7 mouse cellular contexts compared by ENCODE assay signal in genomic region chr15:83149196-83150072, GRCm38 (mm10). TPM values are rescaled to one million over a fixed set of nuclear protein-coding genes. Genes with fewer than 3 reads are reported as not detected.
DNase-seq lines count a peak whose midpoint lies in the region; ATAC-seq lines count a peak whose summit lies in the region.

Gene Poldip3 (minus strand): TSS chr15:83149384.

- H3K36me3 ChIP-seq in embryonic facial prominence, embryonic 11.5 days (replicated peaks; ENCODE audit: control insufficient read depth, insufficient read depth, low read depth, low read length) = no peaks in the 10 kb centered on the region; the same call in 1 of the 2 replicates
- peaks cover 5% of the 10 kb centered on the region; the same call in 1 of the 2 replicates for H3K36me3 ChIP-seq in limb, embryonic 11.5 days (ENCODE audit: control insufficient read depth, insufficient read depth, low read length)
- peaks cover 14% of the 10 kb centered on the region for H3K36me3 ChIP-seq in midbrain, embryonic 14.5 days (ENCODE audit: control insufficient read depth, insufficient read depth, low read length)

- WGBS in embryonic facial prominence, embryonic 11.5 days = under 1% methylated on average over 56 of the region's 56 CpGs
- WGBS in limb, embryonic 11.5 days = under 1% methylated on average over 56 of the region's 56 CpGs
- under 1% methylated on average over 56 of the region's 56 CpGs for WGBS in midbrain, embryonic 14.5 days

- ATAC-seq in embryonic facial prominence, embryonic 11.5 days (replicated peaks; ENCODE audit: insufficient number of reproducible peaks, low FRiP score, low TSS enrichment, low read depth) = peak; percentile 92
- peak; percentile 92 for ATAC-seq in limb, embryonic 11.5 days (ENCODE audit: insufficient number of reproducible peaks, low FRiP score, low TSS enrichment, low read depth)
- ATAC-seq in midbrain, embryonic 14.5 days (ENCODE audit: low FRiP score, low TSS enrichment) = peak; percentile 92

- peak within 1 kb of the TSS; percentile 76 for H3K4me2 ChIP-seq in embryonic facial prominence, embryonic 11.5 days (ENCODE audit: low read depth, low read length)
- peak within 1 kb of the TSS; percentile 79 for H3K4me2 ChIP-seq in limb, embryonic 11.5 days (ENCODE audit: low read depth, severe bottlenecking)
- H3K4me2 ChIP-seq in midbrain, embryonic 14.5 days (ENCODE audit: low read length) = peak within 1 kb of the TSS; percentile 88

- H3K9ac ChIP-seq in embryonic facial prominence, embryonic 11.5 days (replicated peaks; ENCODE audit: low read length) = peak within 1 kb of the TSS; percentile 96
- peak within 1 kb of the TSS; percentile 97 for H3K9ac ChIP-seq in limb, embryonic 11.5 days (ENCODE audit: low read length)
- H3K9ac ChIP-seq in midbrain, embryonic 14.5 days (replicated peaks; ENCODE audit: low read length) = peak within 1 kb of the TSS; percentile 87

- H3K27ac ChIP-seq in embryonic facial prominence, embryonic 11.5 days (replicated peaks; ENCODE audit: low read depth, low read length) = peak within 1 kb of the TSS; percentile 96
- H3K27ac ChIP-seq in limb, embryonic 11.5 days (replicated peaks; ENCODE audit: low read depth, low read length) = peak within 1 kb of the TSS; percentile 94
- peak within 1 kb of the TSS; percentile 99 for H3K27ac ChIP-seq in midbrain, embryonic 14.5 days (replicated peaks; ENCODE audit: low read depth, low read length)

- no peaks in the 10 kb centered on the region for H3K27me3 ChIP-seq in embryonic facial prominence, embryonic 11.5 days (ENCODE audit: control insufficient read depth, insufficient read depth, low read length)
- no peaks in the 10 kb centered on the region for H3K27me3 ChIP-seq in limb, embryonic 11.5 days (ENCODE audit: control insufficient read depth, insufficient read depth, low read length)
- no peaks in the 10 kb centered on the region for H3K27me3 ChIP-seq in midbrain, embryonic 14.5 days (ENCODE audit: control insufficient read depth, insufficient read depth, low read length)

- no peaks in the 10 kb centered on the region for H3K9me3 ChIP-seq in embryonic facial prominence, embryonic 11.5 days (replicated peaks; ENCODE audit: control insufficient read depth, low read length)
- H3K9me3 ChIP-seq in limb, embryonic 11.5 days (ENCODE audit: control insufficient read depth, low read length) = no peaks in the 10 kb centered on the region
- no peaks in the 10 kb centered on the region for H3K9me3 ChIP-seq in midbrain, embryonic 14.5 days (ENCODE audit: control insufficient read depth, low read length)

- no peaks in the 10 kb centered on the region; the same call in 1 of the 2 replicates for H3K4me1 ChIP-seq in embryonic facial prominence, embryonic 11.5 days (ENCODE audit: control insufficient read depth, insufficient read depth, low read length)
- peaks cover 5% of the 10 kb centered on the region for H3K4me1 ChIP-seq in limb, embryonic 11.5 days (ENCODE audit: control insufficient read depth, insufficient read depth, low read length)
- H3K4me1 ChIP-seq in midbrain, embryonic 14.5 days (ENCODE audit: control insufficient read depth, insufficient read depth, low read length) = peaks cover 9% of the 10 kb centered on the region

- H3K4me3 ChIP-seq in embryonic facial prominence, embryonic 11.5 days (ENCODE audit: low read depth, low read length) = peak within 1 kb of the TSS; percentile 94
- peak within 1 kb of the TSS; percentile 94 for H3K4me3 ChIP-seq in limb, embryonic 11.5 days (ENCODE audit: low read depth, low read length)
- peak within 1 kb of the TSS; percentile 97 for H3K4me3 ChIP-seq in midbrain, embryonic 14.5 days (replicated peaks; ENCODE audit: low read depth, low read length)

- DNase-seq in adrenal gland, postnatal 14 days = peak; percentile 99
- DNase-seq in embryonic facial prominence, embryonic 11.5 days (ENCODE audit: low spot score) = peak; percentile 99
- peak; percentile 100 for DNase-seq in heart, adult 11 months
- peak; percentile 99 for DNase-seq in kidney, adult 18-20 months
- DNase-seq in limb, embryonic 11.5 days (ENCODE audit: low spot score) = peak; percentile 98
- DNase-seq in midbrain, embryonic 14.5 days = peak; percentile 99
- peak; percentile 95 to 98 for DNase-seq in spleen, adult 18-20 months

RNA-seq across cellular contexts. Expression of gene Poldip3, which starts in this region (rescaled TPM):
- 87.6 and 97.0 TPM in 2 replicates for total RNA-seq in adrenal gland, postnatal 14 days (2021)
- 161 and 174 TPM in 2 replicates for polyA plus RNA-seq in embryonic facial prominence, embryonic 11.5 days (2014; fragmentation: Nextera tagmentation; extraction: Ambion mirVana)
- 176 and 182 TPM in 2 replicates for polyA plus RNA-seq in limb, embryonic 11.5 days (2014; fragmentation: Nextera tagmentation; extraction: Ambion mirVana)
- polyA plus RNA-seq in midbrain, embryonic 14.5 days (2014; fragmentation: Nextera tagmentation; extraction: Ambion mirVana) = 148 and 174 TPM in 2 replicates

Comparison
In these comparisons a context has a peak if more than half of its experiments do, and no peak if none do; other contexts are left out.
1. Peak in every context shown above with its lines: DNase-seq, ATAC-seq, H3K4me3 ChIP-seq and H3K27ac ChIP-seq.